Mouse (Mus musculus) kidney, embryonic 15.5 days (tissue): ENCODE measurements around the gene Amotl2. TPM values are rescaled to one million over a fixed set of nuclear protein-coding genes. Genes with fewer than 3 reads are reported as not detected.
"Not testable (repeated sequence)": the region's sequence is repeated elsewhere in the genome, so short reads cannot be mapped to it uniquely, and the experiment has no call there.

Experiments
- ATAC-seq: fragments of 200-750 bp; cut with Nextera tagmentation; replicated peaks from 2 replicates; pipeline ENCODE4 v1.8.0; 2017; ENCODE audit warnings: moderate TSS enrichment; ENCODE audit not compliant: low FRiP score
- H3K27ac ChIP-seq: fragments of 300-500 bp; sonication (generic); 2 replicates; pipeline ENCODE4 v1.5.1; 2015; ENCODE audit warnings: mild to moderate bottlenecking, inconsistent platforms
- H3K27me3 ChIP-seq: fragments of 300-500 bp; sonication (generic); 2 replicates; pipeline ENCODE4 v1.6.1; 2015; ENCODE audit warnings: inconsistent platforms
- H3K36me3 ChIP-seq: fragments of 300-500 bp; sonication (generic); 2 replicates; pipeline ENCODE4 v1.6.1; 2015; ENCODE audit warnings: inconsistent platforms
- H3K4me1 ChIP-seq: fragments of 300-500 bp; sonication (generic); 2 replicates; pipeline ENCODE4 v1.6.1; 2015; ENCODE audit warnings: inconsistent platforms
- H3K4me2 ChIP-seq: fragments of 300-500 bp; sonication (generic); 2 replicates; pipeline ENCODE4 v1.6.1; 2015; ENCODE audit warnings: moderate library complexity, mild to moderate bottlenecking, inconsistent platforms
- H3K4me3 ChIP-seq: fragments of 300-500 bp; sonication (generic); replicated peaks from 2 replicates; pipeline ENCODE4 v1.5.1; 2015; ENCODE audit warnings: mild to moderate bottlenecking, inconsistent platforms
- H3K9ac ChIP-seq: fragments of 300-500 bp; sonication (generic); 2 replicates; pipeline ENCODE4 v1.6.1; 2015; ENCODE audit warnings: mild to moderate bottlenecking, inconsistent platforms
- H3K9me3 ChIP-seq: fragments of 300-500 bp; sonication (generic); replicated peaks from 2 replicates; pipeline ENCODE4 v1.6.1; 2016; ENCODE audit warnings: inconsistent platforms
- WGBS: fragments of 180-500 bp; shearing (Covaris S2); methylation state at CpG from one replicate; pipeline ENCODE4 v1.1.7; 2015; ENCODE audit warnings: mixed read lengths; 5-methylcytosine and 5-hydroxymethylcytosine counted together
- polyA plus RNA-seq: library from polyadenylated mRNA; unstranded; fragments of >200 nt; fragmentation: Nextera tagmentation; extraction: Ambion mirVana; gene quantifications from 2 replicates; pipeline ENCODE4 v1.2.1, GENCODE M21; 2015

Gene Amotl2
- polyA plus RNA-seq, 1 experiment from 2014 or later: 45.1 TPM

- H3K9me3 ChIP-seq, H3K9ac ChIP-seq, H3K4me3 ChIP-seq, H3K4me2 ChIP-seq, H3K36me3 ChIP-seq, ATAC-seq, H3K27ac ChIP-seq, H3K27me3 ChIP-seq: not testable (repeated sequence)
- H3K4me1 ChIP-seq: peaks cover 33% of the 10 kb centered on the region
- WGBS: 87% methylated on average over 2 of the region's 2 CpGs
Observed at GRCm38 (mm10) chr9:102764540-102764939, 48.1 kb downstream of the Amotl2 start.

DNA sequence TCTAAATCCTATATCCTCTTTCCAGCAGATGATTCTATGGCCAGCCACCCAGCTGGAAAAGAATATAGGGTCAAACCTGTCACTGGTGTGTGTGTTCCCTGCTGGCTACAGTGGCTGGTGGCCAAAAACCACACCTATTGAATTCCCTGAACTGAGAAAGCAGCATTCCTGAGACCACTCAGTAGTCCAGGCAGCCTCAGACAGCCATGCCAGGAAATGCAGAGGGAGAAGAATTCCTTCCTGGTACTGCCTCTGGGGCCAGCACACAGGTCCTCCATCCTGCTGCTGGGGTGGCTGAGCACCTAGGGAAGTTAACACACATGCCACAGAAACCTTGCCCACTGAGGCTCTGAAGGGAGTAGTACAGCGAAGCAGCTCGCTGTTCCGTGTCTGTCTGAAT lies 50.3 kb downstream of the Amotl2 start:
- Histone ChIP-seq H3K27ac (peak overlapping the region; percentile 43; the same call in 1 of the 2 replicates), H3K4me1 (peaks cover 34% of the 10 kb centered on the region), H3K27me3 (no peaks in the 10 kb centered on the region), H3K36me3 (no peaks in the 10 kb centered on the region), H3K4me2 (no peak overlapping the region), H3K9ac (no peak overlapping the region), H3K4me3 (no peak overlapping the region), H3K9me3 (no peaks in the 10 kb centered on the region)
- 53% methylated on average over 3 of the region's 3 CpGs for WGBS
- no peak; the same call in 1 of the 2 replicates for ATAC-seq

DNA sequence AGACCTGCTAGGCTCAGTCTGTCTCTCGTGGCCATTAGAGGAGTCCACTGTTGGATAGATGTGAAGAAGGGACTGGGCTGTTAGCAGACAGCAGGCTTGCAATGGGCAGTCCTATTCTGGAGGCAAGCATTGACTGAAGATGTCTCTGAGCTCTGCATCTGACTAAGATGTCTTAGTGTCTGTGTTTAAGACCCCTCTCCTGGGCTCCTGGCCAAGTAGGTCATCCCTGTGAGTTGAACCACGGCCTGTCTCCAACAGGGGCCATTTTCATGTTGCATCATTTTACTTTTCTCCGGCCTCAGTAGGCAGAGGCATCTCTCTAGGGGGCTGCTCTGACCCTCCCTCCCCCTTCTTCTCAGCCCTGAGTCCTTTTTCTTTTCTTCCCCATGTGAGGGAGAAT lies 52.8 kb downstream of the Amotl2 start:
- Histone ChIP-seq H3K4me2 (no peak overlapping the region), H3K4me1 (peaks cover 16% of the 10 kb centered on the region), H3K36me3 (no peaks in the 10 kb centered on the region), H3K9ac (no peak overlapping the region), H3K27ac (no peak overlapping the region), H3K4me3 (no peak overlapping the region), H3K27me3 (no peaks in the 10 kb centered on the region), H3K9me3 (no peaks in the 10 kb centered on the region)
- no peak for ATAC-seq
- 68% methylated on average over 3 of the region's 3 CpGs for WGBS

- Histone ChIP-seq H3K9me3 (no peaks in the 10 kb centered on the region), H3K27ac (no peak overlapping the region), H3K4me2 (no peak overlapping the region), H3K36me3 (no peaks in the 10 kb centered on the region), H3K27me3 (no peaks in the 10 kb centered on the region), H3K4me3 (no peak overlapping the region), H3K9ac (no peak overlapping the region), H3K4me1 (peaks cover 16% of the 10 kb centered on the region)
- ATAC-seq: no peak
- WGBS: 84% methylated on average over 16 of the region's 16 CpGs
Observed at GRCm38 (mm10) chr9:102770190-102770589, 53.7 kb downstream of the Amotl2 start.

GRCm38 (mm10) chr9:102771308-102771895 lies 54.9 kb downstream of the Amotl2 start:
- Histone ChIP-seq H3K27me3 (no peaks in the 10 kb centered on the region), H3K27ac (no peak overlapping the region), H3K9me3 (no peaks in the 10 kb centered on the region), H3K4me3 (no peak overlapping the region), H3K9ac (no peak overlapping the region), H3K4me2 (peak overlapping the region; percentile 26), H3K36me3 (no peaks in the 10 kb centered on the region), H3K4me1 (peaks cover 16% of the 10 kb centered on the region)
- peak; percentile 59; the same call in 1 of the 2 replicates for ATAC-seq
- WGBS: 34% methylated on average over 21 of the region's 21 CpGs

GRCm38 (mm10) chr9:102777631-102778591 lies 61.4 kb downstream of the Amotl2 start:
- 42% methylated on average over 18 of the region's 18 CpGs for WGBS
- ATAC-seq: peak; percentile 55
- no peaks in the 10 kb centered on the region for H3K36me3 ChIP-seq
- H3K27ac ChIP-seq: peak overlapping the region; percentile 87
- no peaks in the 10 kb centered on the region for H3K9me3 ChIP-seq
- no peaks in the 10 kb centered on the region for H3K27me3 ChIP-seq
- H3K9ac ChIP-seq: no peak overlapping the region
- peaks cover 43% of the 10 kb centered on the region for H3K4me1 ChIP-seq
- no peak overlapping the region for H3K4me2 ChIP-seq
- H3K4me3 ChIP-seq: no peak overlapping the region

- peak overlapping the region; percentile 87 for H3K27ac ChIP-seq
- H3K4me2 ChIP-seq: peak overlapping the region; percentile 33
- no peaks in the 10 kb centered on the region for H3K27me3 ChIP-seq
- H3K4me1 ChIP-seq: peaks cover 57% of the 10 kb centered on the region
- no peak overlapping the region for H3K9ac ChIP-seq
- whole genome bisulfite sequencing: 7% methylated on average over 15 of the region's 15 CpGs
- peak; percentile 94 for ATAC-seq
- H3K4me3 ChIP-seq: no peak overlapping the region; the same call in 1 of the 2 replicates
- no peaks in the 10 kb centered on the region for H3K9me3 ChIP-seq
- no peaks in the 10 kb centered on the region for H3K36me3 ChIP-seq
Observed at GRCm38 (mm10) chr9:102779493-102779892, 63.0 kb downstream of the Amotl2 start.

Other genes starting within 250 kb of the Amotl2 start
- gene Ky, start 210.9 kb upstream of the Amotl2 start, polyA plus RNA-seq: 0.27 and 0.41 TPM in 2 replicates
- 197 and 211 TPM in 2 replicates for gene Anapc13, start 90.4 kb upstream of the Amotl2 start, polyA plus RNA-seq
- 59.3 and 61.7 TPM in 2 replicates for gene Cep63, start 90.1 kb upstream of the Amotl2 start, polyA plus RNA-seq
- gene Ryk, start 118.2 kb downstream of the Amotl2 start, polyA plus RNA-seq: 19.7 and 19.8 TPM in 2 replicates